Mouse (Mus musculus) kidney, postnatal 0 days (tissue): Measurements from ENCODE around the gene Ptprn. TPM values are rescaled to one million over a fixed set of nuclear protein-coding genes. Genes with fewer than 3 reads are reported as not detected.

Experiments used
- ATAC-seq: fragments of 200-750 bp; cut with Nextera tagmentation; replicated peaks from 2 replicates; pipeline ENCODE4 v1.8.0; 2017; ENCODE audit warnings: low read depth, moderate number of reproducible peaks, moderate TSS enrichment, moderate library complexity; ENCODE audit not compliant: low FRiP score
- DNase-seq: peaks from one replicate; pipeline ENCODE4 v3.0.0-alpha.2; 2016; ENCODE audit warnings: low spot score
- H3K27ac ChIP-seq: fragments of 300-500 bp; sonication (generic); 2 replicates; pipeline ENCODE4 v1.5.1; 2014; ENCODE audit warnings: mild to moderate bottlenecking
- H3K27me3 ChIP-seq: fragments of 300-500 bp; sonication (generic); 2 replicates; pipeline ENCODE4 v1.6.1; 2014; ENCODE audit warnings: low read length, mixed read lengths; ENCODE audit not compliant: insufficient read depth
- H3K36me3 ChIP-seq: fragments of 300-500 bp; sonication (generic); 2 replicates; pipeline ENCODE4 v1.6.1; 2014; ENCODE audit warnings: low read length, mixed read lengths; ENCODE audit not compliant: insufficient read depth
- H3K4me1 ChIP-seq: fragments of 300-500 bp; sonication (generic); replicated peaks from 2 replicates; pipeline ENCODE4 v1.6.1; 2014; ENCODE audit warnings: antibody characterized with exemption, low read length, mixed read lengths; ENCODE audit not compliant: insufficient read depth
- H3K4me2 ChIP-seq: fragments of 300-500 bp; sonication (generic); 2 replicates; pipeline ENCODE4 v1.6.1; 2014; ENCODE audit warnings: mild to moderate bottlenecking, low read length, moderate library complexity, mixed read lengths
- H3K4me3 ChIP-seq: fragments of 300-500 bp; sonication (generic); replicated peaks from 2 replicates; pipeline ENCODE4 v1.5.1; 2014; ENCODE audit warnings: low read depth, low read length
- H3K9ac ChIP-seq: fragments of 300-500 bp; sonication (generic); 2 replicates; pipeline ENCODE4 v1.6.1; 2014; ENCODE audit warnings: low read depth, low read length
- H3K9me3 ChIP-seq: fragments of 300-500 bp; sonication (generic); replicated peaks from 2 replicates; pipeline ENCODE4 v1.6.1; 2016; ENCODE audit warnings: low read length, inconsistent platforms, mixed read lengths
- CTCF ChIP-seq: IDR thresholded peaks from 2 replicates; pipeline ENCODE4 v1.5.1; 2016; ENCODE audit warnings: antibody characterized with exemption, low read depth, mild to moderate bottlenecking, moderate library complexity
- WGBS: fragments of 180-500 bp; shearing (Covaris S2); extraction: QIAGEN DNeasy Blood & Tissue Kit; methylation state at CpG from one replicate; pipeline ENCODE4 v1.1.7; 2014; 5-methylcytosine and 5-hydroxymethylcytosine counted together
- polyA plus RNA-seq: library from polyadenylated mRNA; unstranded; fragments of >200 nt; fragmentation: Nextera tagmentation; extraction: Ambion mirVana; gene quantifications from 2 replicates; pipeline ENCODE4 v1.2.1, GENCODE M21; 2015

Gene Ptprn
- polyA plus RNA-seq, 1 experiment from 2014 or later = 0.13 TPM

- Histone ChIP-seq H3K36me3 (no peaks in the 10 kb centered on the region), H3K4me3 (no peak overlapping the region), H3K4me1 (peaks cover 3% of the 10 kb centered on the region; the same call in 1 of the 2 replicates), H3K9ac (no peak overlapping the region), H3K27me3 (no peaks in the 10 kb centered on the region), H3K4me2 (no peak overlapping the region), H3K9me3 (no peaks in the 10 kb centered on the region), H3K27ac (no peak overlapping the region)
- WGBS = 63% methylated on average over 16 of the region's 16 CpGs
- peak; percentile 80 for DNase-seq
- no peak for ATAC-seq
- peak; percentile 97 for TF ChIP-seq CTCF
These were observed 10.3 kb downstream of the Ptprn start for GRCm38 (mm10) chr1:75253849-75254624.

GRCm38 (mm10) chr1:75253029-75253428 lies 11.3 kb downstream of the Ptprn start:
- 78% methylated on average over 16 of the region's 16 CpGs for WGBS
- no peaks in the 10 kb centered on the region for H3K36me3 ChIP-seq
- no peak; the same call in 1 of the 2 replicates for TF ChIP-seq CTCF

GRCm38 (mm10) chr1:75252308-75252707 lies 12.0 kb downstream of the Ptprn start:
- no peak for ATAC-seq
- no peak for TF ChIP-seq CTCF

More at GRCm38 (mm10) chr1:75253029-75253428, 11.3 kb downstream of the Ptprn start:
- H3K9me3 ChIP-seq = no peaks in the 10 kb centered on the region
- H3K4me2 ChIP-seq = no peak overlapping the region
- peaks cover 7% of the 10 kb centered on the region; the same call in 1 of the 2 replicates for H3K4me1 ChIP-seq
- no peak overlapping the region for H3K9ac ChIP-seq
- H3K27ac ChIP-seq = no peak overlapping the region
- ATAC-seq (no peak), DNase-seq (no peak)
- H3K4me3 ChIP-seq = no peak overlapping the region
- H3K27me3 ChIP-seq = no peaks in the 10 kb centered on the region

GRCm38 (mm10) chr1:75251112-75251970 lies 13.0 kb downstream of the Ptprn start:
- peak; percentile 42 for ATAC-seq
- Histone ChIP-seq H3K36me3 (no peaks in the 10 kb centered on the region), H3K27ac (no peak overlapping the region), H3K27me3 (no peaks in the 10 kb centered on the region), H3K4me1 (peaks cover 10% of the 10 kb centered on the region; the same call in 1 of the 2 replicates), H3K9me3 (no peaks in the 10 kb centered on the region), H3K9ac (no peak overlapping the region), H3K4me2 (peak overlapping the region; percentile 42), H3K4me3 (no peak overlapping the region; the same call in 1 of the 2 replicates)
- peak; percentile 89 for TF ChIP-seq CTCF
- WGBS = 4% methylated on average over 22 of the region's 22 CpGs
- peak; percentile 76 for DNase-seq

More at GRCm38 (mm10) chr1:75252308-75252707, 12.0 kb downstream of the Ptprn start:
- Histone ChIP-seq H3K4me2 (no peak overlapping the region), H3K4me1 (peaks cover 10% of the 10 kb centered on the region; the same call in 1 of the 2 replicates), H3K4me3 (no peak overlapping the region), H3K9ac (no peak overlapping the region), H3K27me3 (no peaks in the 10 kb centered on the region), H3K36me3 (no peaks in the 10 kb centered on the region), H3K9me3 (no peaks in the 10 kb centered on the region), H3K27ac (no peak overlapping the region)
- WGBS = 71% methylated on average over 13 of the region's 13 CpGs
- no peak for DNase-seq

GRCm38 (mm10) chr1:75250498-75250897 lies 13.8 kb downstream of the Ptprn start:
- no peak for ATAC-seq
- 47% methylated on average over 3 of the region's 3 CpGs for WGBS

More at GRCm38 (mm10) chr1:75250498-75250897, 13.8 kb downstream of the Ptprn start:
- Histone ChIP-seq H3K4me3 (no peak overlapping the region), H3K27me3 (no peaks in the 10 kb centered on the region), H3K4me1 (peaks cover 10% of the 10 kb centered on the region; the same call in 1 of the 2 replicates), H3K36me3 (no peaks in the 10 kb centered on the region), H3K4me2 (no peak overlapping the region), H3K9ac (no peak overlapping the region), H3K27ac (no peak overlapping the region), H3K9me3 (no peaks in the 10 kb centered on the region)
- TF ChIP-seq CTCF = no peak
- no peak for DNase-seq
